Mouse (Mus musculus): ENCODE data around the gene Aanat.

- peak; percentile 60 for TF ChIP-seq CTCF (IDR thresholded peaks at IDR 0.05; ENCODE audit: low read depth)
- TF ChIP-seq EP300 (IDR thresholded peaks at IDR 0.05; ENCODE audit: low read depth), result no peak
Observed at GRCm38 (mm10) chr11:116641168-116641567, 54.9 kb downstream of the Aanat start.

All from liver, postnatal 0 days (tissue).